ENCODE assay signal across 12 mouse cellular contexts in genomic region chr1:91086325-91086724, GRCm38 (mm10). TPM values are rescaled to one million over a fixed set of nuclear protein-coding genes. Genes with fewer than 3 reads are reported as not detected.
DNase-seq lines count a peak whose midpoint lies in the region; ATAC-seq and TF ChIP-seq lines count a peak whose summit lies in the region.
"Had no signal": no experiment of that assay in that cellular context is flagged by ENCODE, and none has a peak within 500 bp of the region (broad histone marks: within the 10 kb centered on the region; RNA-seq: fewer than 3 reads in every experiment).

No protein-coding gene starts in this region.

- no peak for TF ChIP-seq POLR2A in CH12.LX (IDR thresholded peaks at IDR 0.05; ENCODE audit: low read depth, low read length)

- no peaks in the 10 kb centered on the region for H3K4me1 ChIP-seq in forebrain, embryonic 15.5 days
- H3K4me1 ChIP-seq in forebrain, embryonic 16.5 days (replicated peaks; ENCODE audit: control insufficient read depth, insufficient read depth, low read length): 0 out of 2 replicates have a peak, but pooled peaks cover 3% of the 10 kb centered on the region
- peaks cover 13 to 36% of the 10 kb centered on the region in 2 experiments for H3K4me1 ChIP-seq in CH12.LX (ENCODE audit: control insufficient read depth in 1 of 2, insufficient read depth in 2 of 2)

- H3K4me3 ChIP-seq in forebrain, embryonic 15.5 days: no peak overlapping the region
- no peak overlapping the region for H3K4me3 ChIP-seq in forebrain, embryonic 16.5 days (replicated peaks; ENCODE audit: low read length)
- H3K4me3 ChIP-seq in CH12.LX (replicated peaks in 1 of 3; ENCODE audit: low read depth in 2 of 3, low read length in 2 of 3, poor library complexity in 1 of 3): no peak overlapping the region

- no peak overlapping the region for H3K4me2 ChIP-seq in forebrain, embryonic 15.5 days (replicated peaks)
- no peak overlapping the region for H3K4me2 ChIP-seq in forebrain, embryonic 16.5 days (ENCODE audit: low read length)
- H3K4me2 ChIP-seq in CH12.LX (ENCODE audit: insufficient read depth, low read depth, poor library complexity, severe bottlenecking): peak overlapping the region; percentile 27

- H3K27me3 ChIP-seq in forebrain, embryonic 15.5 days: no peaks in the 10 kb centered on the region
- H3K27me3 ChIP-seq in forebrain, embryonic 16.5 days (replicated peaks; ENCODE audit: control insufficient read depth, insufficient read depth, low read length): no peaks in the 10 kb centered on the region
- H3K27me3 ChIP-seq in CH12.LX (replicated peaks): no peaks in the 10 kb centered on the region

- H3K79me2 ChIP-seq in CH12.LX (replicated peaks; ENCODE audit: control insufficient read depth, extremely low read depth, insufficient read depth, poor library complexity, severe bottlenecking): no peaks in the 10 kb centered on the region

- H3K9me3 ChIP-seq in forebrain, embryonic 15.5 days: no peaks in the 10 kb centered on the region
- no peaks in the 10 kb centered on the region for H3K9me3 ChIP-seq in forebrain, embryonic 16.5 days (ENCODE audit: control insufficient read depth, low read length)
- H3K9me3 ChIP-seq in CH12.LX (replicated peaks; ENCODE audit: low read length): no peaks in the 10 kb centered on the region

- in situ Hi-C loops in CH12.LX (cut with MboI; ENCODE audit: low pct_ligation_motif_present, low pct_unique_long_range_greater_than_20kb, low sequenced_read_pairs): loop anchor here (5.0 kb wide), 1 partner anchor 44 kb away; no protein-coding TSS in a partner anchor

- intact Hi-C loops in left cerebral cortex, postnatal 14 days (cut with DNase I): no loop called here

- 37% methylated on average over 3 of the region's 3 CpGs for WGBS in forebrain, embryonic 15.5 days
- 43% methylated on average over 3 of the region's 3 CpGs for WGBS in forebrain, embryonic 16.5 days

- H3K9ac ChIP-seq in forebrain, embryonic 15.5 days (replicated peaks): no peak overlapping the region
- H3K9ac ChIP-seq in forebrain, embryonic 16.5 days (replicated peaks; ENCODE audit: low read depth, low read length): no peak overlapping the region
- H3K9ac ChIP-seq in CH12.LX (ENCODE audit: insufficient read depth, low read depth): 0 out of 2 replicates have a peak overlapping the region, but pooled peaks have one; percentile 5

- TF ChIP-seq RAD21 in CH12.LX (IDR thresholded peaks at IDR 0.05; ENCODE audit: low read depth, low read length): no peak

- no peak for TF ChIP-seq CTCF in CH12.LX (conservative IDR thresholded peaks at IDR 0.05 in 1 of 2, IDR thresholded peaks at IDR 0.05 in 1 of 2; ENCODE audit: low read depth in 2 of 2, low read length in 2 of 2)

- TF ChIP-seq EP300 in CH12.LX (IDR thresholded peaks at IDR 0.05; ENCODE audit: low read length): no peak

- no peak overlapping the region for H3K27ac ChIP-seq in forebrain, embryonic 15.5 days (replicated peaks)
- no peak overlapping the region for H3K27ac ChIP-seq in forebrain, embryonic 16.5 days (ENCODE audit: low read length)
- H3K27ac ChIP-seq in CH12.LX (ENCODE audit: insufficient read depth, low read depth): no peak overlapping the region
- H3K27ac ChIP-seq: macrophage had no signal

- ATAC-seq in forebrain, embryonic 15.5 days (replicated peaks): 0 out of 2 replicates have a peak, but pooled peaks have one; percentile 35
- no peak for ATAC-seq in forebrain, embryonic 16.5 days

- peak; percentile 47 for DNase-seq in layer of hippocampus, adult 9-11 months
- DNase-seq in layer of hippocampus, adult 8-10 months (ENCODE audit: low spot score in 2 of 2): no peak
- DNase-seq in CH12.LX (ENCODE audit: extremely low read depth): peak; percentile 35
- DNase-seq in left cerebral cortex, postnatal 14 days (ENCODE audit: low spot score in 2 of 2): peak; percentile 57 to 72
- no peak for DNase-seq in adrenal gland, adult 2 months
- DNase-seq in layer of hippocampus, postnatal 36 days: no peak
- DNase-seq: cerebellum, postnatal 10 days; heart, postnatal 10 days; kidney, postnatal 4 days had no signal

- dilution Hi-C loops in CH12.LX (cut with MboI; ENCODE audit: extremely low pct_ligation_motif_present, extremely low pct_unique_long_range_greater_than_20kb, low sequenced_read_pairs): no loop called here

- no peaks in the 10 kb centered on the region for H3K36me3 ChIP-seq in forebrain, embryonic 15.5 days
- H3K36me3 ChIP-seq in forebrain, embryonic 16.5 days (ENCODE audit: control insufficient read depth, insufficient read depth): no peaks in the 10 kb centered on the region
- peaks cover 18 to 64% of the 10 kb centered on the region in 2 experiments for H3K36me3 ChIP-seq in CH12.LX (replicated peaks in 1 of 2; ENCODE audit: control insufficient read depth in 1 of 2, insufficient read depth in 1 of 2, low read length in 1 of 2)

TF ChIP-seq in CH12.LX, 34 proteins besides CTCF, POLR2A, EP300 and RAD21:
- TF ChIP-seq CHD2 (IDR thresholded peaks at IDR 0.05; ENCODE audit: low read length) (peak; percentile 88), MYC (IDR thresholded peaks at IDR 0.05; ENCODE audit: low read depth, low read length) (no peak), MAX (IDR thresholded peaks at IDR 0.05; ENCODE audit: low read length) (no peak), ZKSCAN1 (IDR thresholded peaks at IDR 0.05; ENCODE audit: borderline replicate concordance, low read depth, low read length) (no peak), USF2 (conservative IDR thresholded peaks at IDR 0.05; ENCODE audit: low read depth, low read length) (peak; percentile 62), USF1 (IDR thresholded peaks at IDR 0.05; ENCODE audit: low read depth, low read length) (peak; percentile 49; the same call in 1 of the 2 replicates), ELF1 (IDR thresholded peaks at IDR 0.05; ENCODE audit: low read depth, low read length) (no peak), IRF4 (IDR thresholded peaks at IDR 0.05; ENCODE audit: low read depth, low read length) (no peak), PAX5 (IDR thresholded peaks at IDR 0.05; ENCODE audit: low read length) (no peak), BHLHE40 (IDR thresholded peaks at IDR 0.05; ENCODE audit: low read depth, low read length) (peak; percentile 49)

RNA-seq across cellular contexts. Expression of gene Rbm44, which starts 58.6 kb away (rescaled TPM):
- polyA plus RNA-seq in forebrain, embryonic 15.5 days (2015; fragmentation: Nextera tagmentation; extraction: Ambion mirVana): 0.14 and 0.17 TPM in 2 replicates
- polyA plus RNA-seq in forebrain, embryonic 16.5 days (2015; fragmentation: Nextera tagmentation; extraction: Ambion mirVana): 0.10 and 0.11 TPM in 2 replicates
- under 1 TPM in 1 of 4 experiments, not detected in 3; 0.23 TPM for total RNA-seq in layer of hippocampus, adult 8-10 months (2022)
- total RNA-seq in CH12.LX (2012; rRNA removed) (not detected in 2 replicates), CH12.LX (2014; rRNA removed) (0.24 and 0.44 TPM in 2 replicates)
- polyA plus RNA-seq in CH12.LX (2012; ENCODE audit: insufficient read length, low read depth): 0.23 and 0.25 TPM in 2 replicates
- total RNA-seq in left cerebral cortex, postnatal 14 days (2021): not detected
- total RNA-seq in adrenal gland, adult 2 months (2021): not detected
- polyA plus RNA-seq in adrenal gland, adult 2 months (2012; rRNA removed): not detected in 2 replicates
- not detected for total RNA-seq in layer of hippocampus, postnatal 36 days (2021)

Comparison
In these comparisons a context has a peak if more than half of its experiments do, and no peak if none do; other contexts are left out.
1. DNase-seq: peak in layer of hippocampus, adult 9-11 months (single experiment), CH12.LX (single experiment) and left cerebral cortex, postnatal 14 days (2 of 2); none in layer of hippocampus, adult 8-10 months (0 of 2), adrenal gland, adult 2 months (single experiment) and layer of hippocampus, postnatal 36 days (0 of 2).